Mouse (Mus musculus) bone marrow macrophage, adult 2 months (primary cell): Measurements from ENCODE around the gene Tbx3. TPM values are rescaled to one million over a fixed set of nuclear protein-coding genes. Genes with fewer than 3 reads are reported as not detected.

Source experiments
- H3K27ac ChIP-seq: 2 replicates; pipeline ENCODE4 v1.5.1; 2012; ENCODE audit warnings: low read depth, low read length; ENCODE audit not compliant: insufficient read depth
- H3K4me1 ChIP-seq: 2 replicates; pipeline ENCODE4 v1.6.1; 2012; ENCODE audit warnings: low read length; ENCODE audit not compliant: control insufficient read depth, insufficient read depth
- H3K4me3 ChIP-seq: 2 replicates; pipeline ENCODE4 v1.5.1; 2012; ENCODE audit warnings: mild to moderate bottlenecking, low read length, moderate library complexity; ENCODE audit not compliant: insufficient read depth
- CTCF ChIP-seq: IDR thresholded peaks from 2 replicates; pipeline ENCODE4 v1.5.1; 2012; ENCODE audit warnings: low read depth, mild to moderate bottlenecking, low read length, moderate library complexity
- POLR2A ChIP-seq: IDR thresholded peaks from 2 replicates; pipeline ENCODE4 v1.6.1; 2012; ENCODE audit warnings: mild to moderate bottlenecking, low read depth, low read length, borderline replicate concordance
- polyA plus RNA-seq: library from polyadenylated mRNA; stranded (reverse); fragments of >200 nt; gene quantifications from 2 replicates; pipeline ENCODE4 v1.2.4, GENCODE M21; 2012; ENCODE audit not compliant: missing spikeins, insufficient read depth, insufficient read length

Tbx3 gene
- polyA plus RNA-seq, 1 experiment, result not detected

GRCm38 (mm10) chr5:119685446-119686198 is 15.2 kb downstream of the Tbx3 start:
- no peaks in the 10 kb centered on the region for H3K4me1 ChIP-seq
- TF ChIP-seq CTCF (no peak), POLR2A (no peak)
- H3K27ac ChIP-seq, result no peak overlapping the region
- H3K4me3 ChIP-seq, result no peak overlapping the region

DNA sequence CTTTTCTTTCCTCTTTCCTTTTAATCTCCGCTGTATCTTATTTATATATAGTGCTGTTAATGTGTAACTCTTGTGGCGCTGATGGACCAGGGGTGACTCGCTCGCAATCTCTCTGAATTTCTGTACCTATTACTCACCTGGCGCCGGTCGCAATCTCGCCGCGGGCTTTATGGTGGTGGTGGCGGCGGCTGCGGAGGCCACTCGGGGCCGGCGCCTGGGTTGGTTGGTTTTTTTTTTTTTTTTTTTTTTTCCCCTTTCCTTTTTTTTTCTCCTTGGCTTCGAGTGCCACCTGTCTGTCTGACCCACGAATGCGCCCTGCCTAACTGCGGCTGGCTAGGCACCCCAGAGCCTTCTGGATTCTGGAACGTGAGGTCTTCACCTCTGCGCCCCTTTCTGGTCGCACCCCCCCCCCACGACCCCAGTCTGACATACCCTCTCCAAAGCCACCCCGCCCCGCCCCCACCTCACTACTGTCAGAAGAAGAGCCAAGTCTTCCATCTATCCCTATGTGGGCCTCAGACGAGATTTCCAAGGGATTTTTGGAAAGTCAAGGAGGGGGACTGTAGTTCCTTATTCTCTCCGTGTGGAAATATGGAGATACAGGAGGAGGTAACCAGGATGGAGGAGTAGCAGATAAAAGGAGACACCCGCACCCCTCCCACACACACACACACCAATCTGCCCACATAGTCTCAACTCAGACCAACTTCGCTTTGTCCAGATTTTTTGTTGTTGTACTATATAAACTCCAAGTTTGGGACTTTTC is 15.9 kb downstream of the Tbx3 start:
- Histone ChIP-seq H3K4me1 (no peaks in the 10 kb centered on the region), H3K27ac (no peak overlapping the region), H3K4me3 (no peak overlapping the region)
- no peak for TF ChIP-seq CTCF
- TF ChIP-seq POLR2A, result no peak

GRCm38 (mm10) chr5:119687005-119687855 is 16.8 kb downstream of the Tbx3 start:
- no peaks in the 10 kb centered on the region for H3K4me1 ChIP-seq
- no peak overlapping the region for H3K27ac ChIP-seq
- no peak overlapping the region for H3K4me3 ChIP-seq
- TF ChIP-seq POLR2A (no peak), CTCF (no peak)

GRCm38 (mm10) chr5:119687856-119688206 is 17.4 kb downstream of the Tbx3 start:
- TF ChIP-seq CTCF, result no peak
- TF ChIP-seq POLR2A, result no peak
- no peak overlapping the region for H3K27ac ChIP-seq
- H3K4me3 ChIP-seq, result no peak overlapping the region
- H3K4me1 ChIP-seq, result no peaks in the 10 kb centered on the region

- H3K4me1 ChIP-seq, result no peaks in the 10 kb centered on the region
- no peak for TF ChIP-seq POLR2A
- no peak for TF ChIP-seq CTCF
- H3K27ac ChIP-seq, result no peak overlapping the region
- H3K4me3 ChIP-seq, result no peak overlapping the region
These were observed 17.8 kb downstream of the Tbx3 start for GRCm38 (mm10) chr5:119688306-119688705.

DNA sequence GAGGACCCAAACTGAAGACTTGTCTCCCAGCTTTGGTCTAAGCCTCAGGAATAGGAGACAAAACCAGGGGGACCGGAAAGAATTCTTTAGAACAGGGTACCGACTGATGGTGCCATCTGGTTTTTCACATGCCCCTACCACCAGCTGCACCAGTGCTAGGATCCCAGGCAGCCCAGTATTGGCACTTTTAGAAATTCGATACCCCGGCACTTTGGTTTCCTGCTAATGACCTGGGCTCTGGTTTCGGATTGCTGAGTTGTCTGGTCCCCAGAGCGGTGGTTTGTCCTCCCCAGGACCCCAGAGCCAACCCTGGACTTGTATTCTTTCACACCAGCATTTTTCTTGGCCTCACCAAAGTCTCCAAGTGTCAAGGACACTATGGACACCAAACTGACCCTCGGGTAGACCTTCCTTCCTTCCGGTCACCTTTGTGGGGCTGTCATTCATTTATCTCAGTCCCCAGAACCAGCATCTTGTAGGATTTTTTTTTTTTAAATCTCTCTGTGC is 18.5 kb downstream of the Tbx3 start:
- Histone ChIP-seq H3K4me3 (no peak overlapping the region), H3K27ac (no peak overlapping the region), H3K4me1 (no peaks in the 10 kb centered on the region)
- TF ChIP-seq POLR2A (no peak), CTCF (no peak)

DNA sequence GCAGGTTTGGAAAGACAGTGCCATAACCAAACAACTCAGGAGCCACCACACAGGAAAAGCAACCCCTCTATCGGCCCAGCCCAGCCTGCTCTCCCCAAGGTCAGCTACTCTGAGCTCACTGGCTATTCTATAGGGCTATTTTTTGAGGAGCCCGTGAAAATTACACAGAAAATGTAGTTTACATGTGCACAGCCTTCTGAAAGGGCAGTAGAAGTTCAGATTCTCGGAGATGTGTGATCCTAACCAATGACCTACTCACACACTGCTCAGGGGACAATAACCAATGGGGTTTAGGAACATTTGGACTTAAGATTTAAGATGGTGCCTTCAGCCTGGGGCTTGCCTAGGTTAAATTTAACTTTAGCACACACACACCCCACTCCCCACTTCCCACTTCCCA is 19.0 kb downstream of the Tbx3 start:
- H3K4me1 ChIP-seq, result no peaks in the 10 kb centered on the region
- no peak overlapping the region for H3K4me3 ChIP-seq
- H3K27ac ChIP-seq, result no peak overlapping the region
- TF ChIP-seq CTCF (no peak), POLR2A (no peak)

DNA sequence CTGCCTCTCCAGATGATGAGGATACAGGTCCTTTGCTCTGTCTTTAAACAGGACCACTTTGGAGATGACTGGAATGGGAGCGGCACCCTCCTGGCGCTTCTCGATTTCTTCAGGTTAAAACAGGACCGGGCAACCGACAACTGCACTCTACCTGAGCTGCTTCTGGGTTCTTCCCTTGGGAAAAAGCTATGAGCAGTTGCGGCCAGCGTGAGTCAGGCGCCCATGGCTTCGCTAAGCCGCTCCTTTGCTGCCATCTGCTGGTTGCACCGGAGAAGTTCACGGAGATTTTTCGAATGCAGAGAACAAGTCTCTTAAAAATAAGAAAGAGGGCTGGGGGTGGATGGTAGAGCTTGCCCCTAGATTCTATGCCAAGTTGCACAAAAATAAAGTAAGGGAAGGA is 20.6 kb downstream of the Tbx3 start:
- Histone ChIP-seq H3K4me3 (no peak overlapping the region), H3K27ac (no peak overlapping the region), H3K4me1 (no peaks in the 10 kb centered on the region)
- TF ChIP-seq POLR2A (no peak), CTCF (peak; percentile 61)

DNA sequence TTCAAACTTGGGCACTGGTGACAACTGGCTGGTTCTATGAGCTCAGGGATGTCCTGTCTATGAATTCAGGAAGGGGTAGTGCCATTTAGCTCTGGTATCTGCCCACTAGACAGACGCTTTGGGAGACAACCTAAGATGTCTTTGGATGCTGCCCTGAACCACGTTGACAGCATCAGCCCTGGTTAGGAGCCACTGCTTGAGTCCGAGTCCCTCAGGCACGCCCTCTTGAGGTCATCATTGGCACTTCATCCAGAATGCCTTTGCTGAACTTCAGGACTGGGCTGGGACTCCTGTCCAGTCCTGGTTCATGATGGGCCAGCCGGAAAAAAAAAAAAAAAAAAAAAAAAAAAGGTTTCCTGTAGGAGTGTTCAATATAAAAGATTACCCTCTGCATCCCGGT is 22.0 kb downstream of the Tbx3 start:
- no peaks in the 10 kb centered on the region for H3K4me1 ChIP-seq
- no peak for TF ChIP-seq POLR2A
- TF ChIP-seq CTCF, result no peak
- no peak overlapping the region for H3K27ac ChIP-seq
- H3K4me3 ChIP-seq, result no peak overlapping the region

DNA sequence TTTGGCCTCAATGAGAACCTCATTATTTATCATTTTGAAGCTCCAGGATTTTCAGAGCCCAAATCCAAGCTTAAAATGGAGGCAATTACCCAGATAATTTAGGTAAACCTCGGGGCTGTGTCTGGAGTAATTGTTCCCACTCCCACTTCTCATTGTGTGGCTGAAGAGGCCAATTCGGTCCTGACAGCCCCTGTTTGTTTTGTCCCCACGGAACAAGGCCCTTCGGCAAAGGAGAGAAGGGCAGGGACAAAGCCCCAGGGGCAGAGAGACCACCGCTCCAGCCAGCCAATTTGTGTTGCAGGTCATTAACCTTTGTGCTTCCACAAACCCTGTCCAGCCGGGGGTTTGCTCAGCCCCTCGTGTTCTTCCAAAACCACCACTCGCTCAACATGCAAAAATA is 24.4 kb downstream of the Tbx3 start:
- H3K27ac ChIP-seq, result no peak overlapping the region
- TF ChIP-seq CTCF (no peak), POLR2A (no peak)
- no peaks in the 10 kb centered on the region for H3K4me1 ChIP-seq
- H3K4me3 ChIP-seq, result no peak overlapping the region
